Mouse (Mus musculus) left cerebral cortex, adult 18-20 months (tissue): ENCODE measurements at regions not wholly inside any gene's neighbourhood (a gene's known extent, or its start where the extent isn't known, plus 50 kb on each side); places are given as distances from the start of the nearest gene placed in this dataset.

Experiments used
- DNase-seq, 2 experiments: peaks; one replicate each; pipeline ENCODE4 v3.0.0; 2021 to 2022; ENCODE audit warnings: low spot score in 2 of 2, mixed read lengths in 1 of 2

- DNase-seq = no peak
Observed at GRCm38 (mm10) chr10:14231464-14231863, 265.6 kb downstream of the Hivep2 start.

GRCm38 (mm10) chr10:14217284-14217683 lies 251.4 kb downstream of the Hivep2 start:
- no peak for DNase-seq

GRCm38 (mm10) chr10:14216191-14216992 lies 250.5 kb downstream of the Hivep2 start:
- peak in 1 of 2 experiments; percentile 57 for DNase-seq

- peak; percentile 61 to 69 for DNase-seq
Observed at GRCm38 (mm10) chr10:14215512-14215911, 249.6 kb downstream of the Hivep2 start.

- DNase-seq = no peak
Observed at GRCm38 (mm10) chr10:14213536-14213935, 247.7 kb downstream of the Hivep2 start.

- DNase-seq = peak; percentile 87 to 89
Observed at GRCm38 (mm10) chr10:14211926-14212325, 246.1 kb downstream of the Hivep2 start.

GRCm38 (mm10) chr10:14211481-14211880 lies 245.6 kb downstream of the Hivep2 start:
- DNase-seq = peak; percentile 54 to 67

GRCm38 (mm10) chr10:14210445-14210844 lies 244.6 kb downstream of the Hivep2 start:
- peak; percentile 84 to 89 for DNase-seq

- DNase-seq = peak in 1 of 2 experiments; percentile 29
Observed at GRCm38 (mm10) chr10:14210045-14210444, 244.2 kb downstream of the Hivep2 start.

- peak in 1 of 2 experiments; percentile 33 for DNase-seq
Observed at GRCm38 (mm10) chr10:14208206-14208605, 242.3 kb downstream of the Hivep2 start.

GRCm38 (mm10) chr10:14207616-14208015 lies 241.7 kb downstream of the Hivep2 start:
- peak in 1 of 2 experiments; percentile 72 for DNase-seq

- no peak for DNase-seq
Observed at GRCm38 (mm10) chr10:14207051-14207570, 241.2 kb downstream of the Hivep2 start.
